Mouse (Mus musculus) cerebellum, postnatal 4 days (tissue): Measurements from ENCODE around the gene Runx3.
A peak's percentile ranks its signal among the peaks of the same experiment; 100 is the strongest.
"Not testable (repeated sequence)": the region's sequence is repeated elsewhere in the genome, so short reads cannot be mapped to it uniquely, and the experiment has no call there.

Experiments
- DNase-seq, 2 experiments: peaks; one replicate each; pipeline ENCODE4 v3.0.0; 2022; ENCODE audit warnings: low spot score in 2 of 2, mixed read lengths in 1 of 2

Runx3 gene

GRCm38 (mm10) chr4:135171304-135171875 lies 50.9 kb downstream of the Runx3 start:
- DNase-seq = no peak

- DNase-seq = no peak
Observed at GRCm38 (mm10) chr4:135175406-135176120, 55.1 kb downstream of the Runx3 start.

GRCm38 (mm10) chr4:135177568-135177967 lies 57.1 kb downstream of the Runx3 start:
- no peak for DNase-seq

- peak in 1 of 2 experiments; percentile 36 for DNase-seq
Observed at GRCm38 (mm10) chr4:135179077-135179481, 58.6 kb downstream of the Runx3 start.

- DNase-seq = no peak
Observed at GRCm38 (mm10) chr4:135181819-135182218, 61.4 kb downstream of the Runx3 start.

- not testable (repeated sequence) for DNase-seq
Observed at GRCm38 (mm10) chr4:135184277-135184676, 63.8 kb downstream of the Runx3 start.

- no peak for DNase-seq
Observed at GRCm38 (mm10) chr4:135189452-135190008, 69.1 kb downstream of the Runx3 start.

GRCm38 (mm10) chr4:135190364-135190763 lies 69.9 kb downstream of the Runx3 start:
- DNase-seq = no peak

GRCm38 (mm10) chr4:135191185-135191584 lies 70.7 kb downstream of the Runx3 start:
- no peak for DNase-seq

- no peak for DNase-seq
Observed at GRCm38 (mm10) chr4:135191604-135192003, 71.2 kb downstream of the Runx3 start.

GRCm38 (mm10) chr4:135192841-135193240 lies 72.4 kb downstream of the Runx3 start:
- no peak for DNase-seq

GRCm38 (mm10) chr4:135197857-135198256 lies 77.4 kb downstream of the Runx3 start:
- DNase-seq = no peak

- peak in 1 of 2 experiments; percentile 13 for DNase-seq
Observed at GRCm38 (mm10) chr4:135201771-135202170, 81.3 kb downstream of the Runx3 start.

- DNase-seq = no peak
Observed at GRCm38 (mm10) chr4:135203279-135203678, 82.8 kb downstream of the Runx3 start.

GRCm38 (mm10) chr4:135203806-135204560 lies 83.5 kb downstream of the Runx3 start:
- DNase-seq = no peak

GRCm38 (mm10) chr4:135204666-135205065 lies 84.2 kb downstream of the Runx3 start:
- DNase-seq = no peak

GRCm38 (mm10) chr4:135205254-135205653 lies 84.8 kb downstream of the Runx3 start:
- DNase-seq = no peak

- DNase-seq = peak; percentile 77 to 86
Observed at GRCm38 (mm10) chr4:135205711-135206600, 85.5 kb downstream of the Runx3 start.

GRCm38 (mm10) chr4:135209846-135210245 lies 89.4 kb downstream of the Runx3 start:
- no peak for DNase-seq

GRCm38 (mm10) chr4:135219652-135220051 lies 99.2 kb downstream of the Runx3 start:
- DNase-seq = peak; percentile 62 to 76

GRCm38 (mm10) chr4:135220641-135221040 lies 100.2 kb downstream of the Runx3 start:
- DNase-seq = no peak
